Mouse (Mus musculus) limb, embryonic 15.5 days (tissue): ENCODE results near the gene Frzb. TPM values are rescaled to one million over a fixed set of nuclear protein-coding genes. Genes with fewer than 3 reads are reported as not detected.

Source experiments
- ATAC-seq: fragments of 200-750 bp; cut with Nextera tagmentation; 2 replicates; pipeline ENCODE4 v1.8.0; 2017; ENCODE audit warnings: low read depth, moderate TSS enrichment; ENCODE audit not compliant: insufficient number of reproducible peaks, low FRiP score, low TSS enrichment
- H3K27ac ChIP-seq: fragments of 300-500 bp; sonication (generic); 2 replicates; pipeline ENCODE4 v1.5.1; 2015; ENCODE audit warnings: moderate library complexity, mild to moderate bottlenecking, inconsistent platforms
- H3K27me3 ChIP-seq: fragments of 300-500 bp; sonication (generic); 2 replicates; pipeline ENCODE4 v1.6.1; 2015; ENCODE audit warnings: inconsistent platforms
- H3K36me3 ChIP-seq: fragments of 300-500 bp; sonication (generic); 2 replicates; pipeline ENCODE4 v1.6.1; 2015; ENCODE audit warnings: inconsistent platforms
- H3K4me1 ChIP-seq: fragments of 300-500 bp; sonication (generic); 2 replicates; pipeline ENCODE4 v1.6.1; 2015; ENCODE audit warnings: inconsistent platforms
- H3K4me2 ChIP-seq: fragments of 300-500 bp; sonication (generic); 2 replicates; pipeline ENCODE4 v1.6.1; 2015; ENCODE audit warnings: mild to moderate bottlenecking, inconsistent platforms
- H3K4me3 ChIP-seq: fragments of 300-500 bp; sonication (generic); 2 replicates; pipeline ENCODE4 v1.5.1; 2015; ENCODE audit warnings: mild to moderate bottlenecking, inconsistent platforms
- H3K9ac ChIP-seq: fragments of 300-500 bp; sonication (generic); 2 replicates; pipeline ENCODE4 v1.6.1; 2015; ENCODE audit warnings: inconsistent platforms
- H3K9me3 ChIP-seq: fragments of 300-500 bp; sonication (generic); 2 replicates; pipeline ENCODE4 v1.6.1; 2016; ENCODE audit warnings: inconsistent platforms
- WGBS: fragments of 180-500 bp; shearing (Covaris S2); methylation state at CpG from one replicate; pipeline ENCODE4 v1.1.7; 2015; 5-methylcytosine and 5-hydroxymethylcytosine counted together
- polyA plus RNA-seq: library from polyadenylated mRNA; unstranded; fragments of >200 nt; fragmentation: Nextera tagmentation; extraction: Ambion mirVana; gene quantifications from 2 replicates; pipeline ENCODE4 v1.2.1, GENCODE M21; 2015

Gene Frzb
- polyA plus RNA-seq, 1 experiment from 2014 or later, result 9.0 TPM

- no peak for ATAC-seq
- H3K4me2 ChIP-seq, result no peak overlapping the region
- 70% methylated on average over 6 of the region's 6 CpGs for WGBS
- no peak overlapping the region for H3K27ac ChIP-seq
- no peaks in the 10 kb centered on the region for H3K9me3 ChIP-seq
- H3K9ac ChIP-seq, result no peak overlapping the region
- no peaks in the 10 kb centered on the region for H3K27me3 ChIP-seq
- no peaks in the 10 kb centered on the region for H3K36me3 ChIP-seq
- H3K4me3 ChIP-seq, result no peak overlapping the region
- peaks cover 8% of the 10 kb centered on the region for H3K4me1 ChIP-seq
These were observed 31.1 kb downstream of the Frzb start for GRCm38 (mm10) chr2:80416286-80416685.

- Histone ChIP-seq H3K9me3 (no peaks in the 10 kb centered on the region), H3K27me3 (no peaks in the 10 kb centered on the region), H3K36me3 (no peaks in the 10 kb centered on the region), H3K4me3 (no peak overlapping the region), H3K4me2 (no peak overlapping the region), H3K4me1 (peaks cover 13% of the 10 kb centered on the region), H3K9ac (no peak overlapping the region), H3K27ac (no peak overlapping the region)
- WGBS, result 61% methylated on average over 3 of the region's 3 CpGs
- ATAC-seq, result no peak
These were observed 33.0 kb downstream of the Frzb start for GRCm38 (mm10) chr2:80414387-80414786.

GRCm38 (mm10) chr2:80413124-80413523, 34.3 kb downstream of the Frzb start:
- Histone ChIP-seq H3K9ac (no peak overlapping the region), H3K27ac (no peak overlapping the region), H3K4me2 (peak overlapping the region; percentile 27), H3K27me3 (no peaks in the 10 kb centered on the region), H3K9me3 (no peaks in the 10 kb centered on the region), H3K4me3 (peak overlapping the region; percentile 15; the same call in 1 of the 2 replicates), H3K36me3 (no peaks in the 10 kb centered on the region), H3K4me1 (peaks cover 15% of the 10 kb centered on the region)
- ATAC-seq, result no peak
- WGBS, result 51% methylated on average over 18 of the region's 18 CpGs

GRCm38 (mm10) chr2:80409893-80410574, 37.4 kb downstream of the Frzb start:
- H3K27me3 ChIP-seq, result no peaks in the 10 kb centered on the region
- ATAC-seq, result no peak
- H3K4me1 ChIP-seq, result peaks cover 22% of the 10 kb centered on the region
- H3K36me3 ChIP-seq, result no peaks in the 10 kb centered on the region
- H3K27ac ChIP-seq, result no peak overlapping the region
- H3K4me3 ChIP-seq, result no peak overlapping the region
- no peaks in the 10 kb centered on the region for H3K9me3 ChIP-seq
- 26% methylated on average over 12 of the region's 12 CpGs for WGBS
- no peak overlapping the region for H3K9ac ChIP-seq
- H3K4me2 ChIP-seq, result no peak overlapping the region

- peaks cover 19% of the 10 kb centered on the region; the same call in 1 of the 2 replicates for H3K4me1 ChIP-seq
- peak overlapping the region; percentile 14; the same call in 1 of the 2 replicates for H3K4me2 ChIP-seq
- H3K9me3 ChIP-seq, result no peaks in the 10 kb centered on the region
- peaks cover 19% of the 10 kb centered on the region for H3K27me3 ChIP-seq
- no peak overlapping the region for H3K9ac ChIP-seq
- H3K36me3 ChIP-seq, result no peaks in the 10 kb centered on the region
- no peak overlapping the region for H3K27ac ChIP-seq
- no peak for ATAC-seq
- no peak overlapping the region for H3K4me3 ChIP-seq
- WGBS, result 7% methylated on average over 5 of the region's 5 CpGs
These were observed 42.7 kb downstream of the Frzb start for GRCm38 (mm10) chr2:80404770-80405169.

GRCm38 (mm10) chr2:80398595-80399099, 48.8 kb downstream of the Frzb start:
- Histone ChIP-seq H3K27me3 (peaks cover 26% of the 10 kb centered on the region), H3K4me2 (no peak overlapping the region), H3K27ac (no peak overlapping the region), H3K4me3 (no peak overlapping the region), H3K36me3 (no peaks in the 10 kb centered on the region), H3K9ac (no peak overlapping the region), H3K9me3 (no peaks in the 10 kb centered on the region), H3K4me1 (0 out of 2 replicates have a peak, but pooled peaks cover 2% of the 10 kb centered on the region)
- no peak for ATAC-seq
- WGBS, result 23% methylated on average over 3 of the region's 3 CpGs

- Histone ChIP-seq H3K9me3 (no peaks in the 10 kb centered on the region), H3K27ac (no peak overlapping the region), H3K4me1 (0 out of 2 replicates have a peak, but pooled peaks cover 2% of the 10 kb centered on the region), H3K27me3 (peaks cover 20% of the 10 kb centered on the region), H3K4me2 (no peak overlapping the region), H3K9ac (no peak overlapping the region), H3K36me3 (no peaks in the 10 kb centered on the region), H3K4me3 (no peak overlapping the region)
- no peak for ATAC-seq
- WGBS, result 16% methylated on average over 3 of the region's 3 CpGs
These were observed 50.6 kb downstream of the Frzb start for GRCm38 (mm10) chr2:80396864-80397263.

- ATAC-seq, result no peak
- H3K9me3 ChIP-seq, result no peaks in the 10 kb centered on the region
- no peaks in the 10 kb centered on the region for H3K36me3 ChIP-seq
- no peak overlapping the region for H3K4me2 ChIP-seq
- H3K27me3 ChIP-seq, result peaks cover 12% of the 10 kb centered on the region; the same call in 1 of the 2 replicates
- no peak overlapping the region for H3K9ac ChIP-seq
- H3K27ac ChIP-seq, result no peak overlapping the region
- 0 out of 2 replicates have a peak, but pooled peaks cover 2% of the 10 kb centered on the region for H3K4me1 ChIP-seq
- WGBS, result 20% methylated on average over 7 of the region's 7 CpGs
- no peak overlapping the region for H3K4me3 ChIP-seq
These were observed 51.4 kb downstream of the Frzb start for GRCm38 (mm10) chr2:80396057-80396456.

- peaks cover 3% of the 10 kb centered on the region; the same call in 1 of the 2 replicates for H3K27me3 ChIP-seq
- H3K9me3 ChIP-seq, result no peaks in the 10 kb centered on the region
- H3K36me3 ChIP-seq, result no peaks in the 10 kb centered on the region
- 0 out of 2 replicates have a peak, but pooled peaks cover 6% of the 10 kb centered on the region for H3K4me1 ChIP-seq
- H3K4me2 ChIP-seq, result no peak overlapping the region
- WGBS, result 68% methylated on average over 3 of the region's 3 CpGs
- H3K9ac ChIP-seq, result no peak overlapping the region
- no peak for ATAC-seq
- no peak overlapping the region for H3K4me3 ChIP-seq
- H3K27ac ChIP-seq, result no peak overlapping the region
These were observed 59.1 kb downstream of the Frzb start for GRCm38 (mm10) chr2:80388341-80388740.

GRCm38 (mm10) chr2:80387668-80388067, 59.8 kb downstream of the Frzb start:
- WGBS, result 56% methylated on average over 9 of the region's 9 CpGs
- Histone ChIP-seq H3K27me3 (peaks cover 3% of the 10 kb centered on the region; the same call in 1 of the 2 replicates), H3K9me3 (no peaks in the 10 kb centered on the region), H3K9ac (no peak overlapping the region), H3K27ac (no peak overlapping the region), H3K4me2 (no peak overlapping the region), H3K4me1 (0 out of 2 replicates have a peak, but pooled peaks cover 6% of the 10 kb centered on the region), H3K4me3 (no peak overlapping the region), H3K36me3 (no peaks in the 10 kb centered on the region)
- peak; percentile 48 for ATAC-seq

GRCm38 (mm10) chr2:80386255-80386654, 61.2 kb downstream of the Frzb start:
- Histone ChIP-seq H3K4me3 (no peak overlapping the region), H3K9me3 (no peaks in the 10 kb centered on the region), H3K4me1 (0 out of 2 replicates have a peak, but pooled peaks cover 6% of the 10 kb centered on the region), H3K9ac (no peak overlapping the region), H3K27me3 (peaks cover 3% of the 10 kb centered on the region; the same call in 1 of the 2 replicates), H3K4me2 (no peak overlapping the region), H3K27ac (no peak overlapping the region), H3K36me3 (no peaks in the 10 kb centered on the region)
- ATAC-seq, result no peak
- WGBS, result 94% methylated on average over 2 of the region's 2 CpGs

- H3K4me3 ChIP-seq, result no peak overlapping the region
- 0 out of 2 replicates have a peak, but pooled peaks cover 6% of the 10 kb centered on the region for H3K4me1 ChIP-seq
- no peaks in the 10 kb centered on the region for H3K36me3 ChIP-seq
- H3K9ac ChIP-seq, result no peak overlapping the region
- 32% methylated on average over 4 of the region's 4 CpGs for WGBS
- no peaks in the 10 kb centered on the region for H3K9me3 ChIP-seq
- H3K4me2 ChIP-seq, result no peak overlapping the region
- ATAC-seq, result no peak
- no peak overlapping the region for H3K27ac ChIP-seq
- H3K27me3 ChIP-seq, result no peaks in the 10 kb centered on the region; the same call in 1 of the 2 replicates
These were observed 63.0 kb downstream of the Frzb start for GRCm38 (mm10) chr2:80384447-80384846.
